Mouse (Mus musculus): Measurements from ENCODE around the gene Agpat3. TPM values are rescaled to one million over a fixed set of nuclear protein-coding genes. Genes with fewer than 3 reads are reported as not detected.

Gene Agpat3
- total RNA-seq, 2 experiments from 2014 or later: 204 to 227 TPM

GRCm38 (mm10) chr10:78277835-78278234 is 74.5 kb downstream of the Agpat3 start:
- no peak for DNase-seq (ENCODE audit: low spot score)
- intact Hi-C loops (cut with DNase I): no loop called here

- intact Hi-C loops (cut with DNase I): no loop called here
- no peak for DNase-seq (ENCODE audit: low spot score)
Measured at GRCm38 (mm10) chr10:78276242-78276641, 76.0 kb downstream of the Agpat3 start.

GRCm38 (mm10) chr10:78272932-78273331 is 79.4 kb downstream of the Agpat3 start:
- intact Hi-C loops (cut with DNase I): no loop called here
- no peak for DNase-seq (ENCODE audit: low spot score)

- intact Hi-C loops (cut with DNase I): no loop called here
- DNase-seq (ENCODE audit: low spot score): no peak
Measured at GRCm38 (mm10) chr10:78265881-78266280, 86.4 kb downstream of the Agpat3 start.

- DNase-seq (ENCODE audit: low spot score): no peak
- intact Hi-C loops (cut with DNase I): no loop called here
Measured at GRCm38 (mm10) chr10:78264735-78265134, 87.6 kb downstream of the Agpat3 start.

- no peak for DNase-seq (ENCODE audit: low spot score)
- intact Hi-C loops (cut with DNase I): no loop called here
Measured at GRCm38 (mm10) chr10:78260916-78261650, 91.2 kb downstream of the Agpat3 start.

- no peak for DNase-seq (ENCODE audit: low spot score)
- intact Hi-C loops (cut with DNase I): no loop called here
Measured at GRCm38 (mm10) chr10:78260322-78260721, 92.0 kb downstream of the Agpat3 start.

GRCm38 (mm10) chr10:78259702-78260101 is 92.6 kb downstream of the Agpat3 start:
- intact Hi-C loops (cut with DNase I): no loop called here
- no peak for DNase-seq (ENCODE audit: low spot score)

GRCm38 (mm10) chr10:78259230-78259629 is 93.1 kb downstream of the Agpat3 start:
- DNase-seq (ENCODE audit: low spot score): no peak
- intact Hi-C loops (cut with DNase I): no loop called here

- intact Hi-C loops (cut with DNase I): no loop called here
- no peak for DNase-seq (ENCODE audit: low spot score)
Measured at GRCm38 (mm10) chr10:78258142-78258675, 94.1 kb downstream of the Agpat3 start.

GRCm38 (mm10) chr10:78255646-78256059 is 96.6 kb downstream of the Agpat3 start:
- intact Hi-C loops (cut with DNase I): no loop called here
- peak; percentile 27 for DNase-seq (ENCODE audit: low spot score)

GRCm38 (mm10) chr10:78247206-78247605 is 105.1 kb downstream of the Agpat3 start:
- DNase-seq (ENCODE audit: low spot score): no peak
- intact Hi-C loops (cut with DNase I): no loop called here

- intact Hi-C loops (cut with DNase I): no loop called here
Measured at GRCm38 (mm10) chr10:78246725-78247124, 105.6 kb downstream of the Agpat3 start.

GRCm38 (mm10) chr10:78245225-78245547 is 107.1 kb downstream of the Agpat3 start:
- no peak for DNase-seq (ENCODE audit: low spot score)
- intact Hi-C loops (cut with DNase I): no loop called here

More at GRCm38 (mm10) chr10:78246725-78247124, 105.6 kb downstream of the Agpat3 start:
- no peak for DNase-seq (ENCODE audit: low spot score)

GRCm38 (mm10) chr10:78244438-78245224 is 107.7 kb downstream of the Agpat3 start, which contains the start of gene Trappc10:
TSS of gene Trappc10 (minus strand) at chr10:78244641.
- peak; percentile 80 for DNase-seq (ENCODE audit: low spot score)
- intact Hi-C loops (cut with DNase I): loop anchor here (5.0 kb wide), 1 partner anchor 57 kb away; the partner anchor contains the start of gene Pwp2

GRCm38 (mm10) chr10:78244058-78244437 is 108.2 kb downstream of the Agpat3 start:
- no peak for DNase-seq (ENCODE audit: low spot score)
- intact Hi-C loops (cut with DNase I): loop anchor here (5.0 kb wide), 1 partner anchor 57 kb away; the partner anchor contains the start of gene Pwp2

GRCm38 (mm10) chr10:78238926-78239325 is 113.4 kb downstream of the Agpat3 start:
- DNase-seq (ENCODE audit: low spot score): no peak
- intact Hi-C loops (cut with DNase I): no loop called here

- DNase-seq (ENCODE audit: low spot score): no peak
- intact Hi-C loops (cut with DNase I): no loop called here
Measured at GRCm38 (mm10) chr10:78238297-78238696, 114.0 kb downstream of the Agpat3 start.

GRCm38 (mm10) chr10:78237809-78238208 is 114.5 kb downstream of the Agpat3 start:
- intact Hi-C loops (cut with DNase I): no loop called here
- no peak for DNase-seq (ENCODE audit: low spot score)

- no peak for DNase-seq (ENCODE audit: low spot score)
- intact Hi-C loops (cut with DNase I): no loop called here
Measured at GRCm38 (mm10) chr10:78236885-78237629, 115.2 kb downstream of the Agpat3 start.

Data from heart, postnatal 25 days (tissue).